ENCODE assay signal across 13 mouse cellular contexts in the genomic region with DNA sequence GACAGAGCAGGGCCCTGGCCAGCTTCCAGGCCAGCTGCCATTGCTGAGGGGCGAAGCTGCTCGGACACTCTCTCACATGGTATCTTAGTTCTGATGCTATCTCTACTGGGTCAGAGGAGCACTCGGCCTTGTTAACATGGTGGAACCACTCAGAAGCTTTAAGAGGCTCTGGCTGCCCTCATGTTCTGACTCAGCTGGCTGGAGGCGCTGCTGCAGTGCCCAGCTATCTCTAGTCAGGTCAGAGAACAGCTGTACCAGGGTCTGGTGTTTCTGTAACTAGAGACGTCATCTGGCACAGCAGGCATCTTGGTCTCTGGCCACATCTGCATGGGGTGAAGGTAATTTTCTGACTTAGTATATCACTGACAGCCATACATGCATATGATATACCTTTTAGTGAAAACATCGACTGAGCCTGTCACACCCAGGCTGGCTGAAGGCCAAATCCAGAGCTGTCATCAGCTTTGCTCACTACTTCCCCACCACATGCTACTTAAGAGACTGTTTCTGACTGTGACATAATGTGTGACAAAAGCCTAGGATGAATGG.
DNase-seq lines count a peak whose midpoint lies in the region; ATAC-seq lines count a peak whose summit lies in the region.
"Had no signal": no experiment of that assay in that cellular context is flagged by ENCODE, and none has a peak within 500 bp of the region (broad histone marks: within the 10 kb centered on the region; RNA-seq: fewer than 3 reads in every experiment).

No protein-coding gene starts in this region.

- H3K4me2 ChIP-seq in forebrain, embryonic 13.5 days: no peak overlapping the region
- no peak overlapping the region for H3K4me2 ChIP-seq in forebrain, embryonic 12.5 days
- H3K4me2 ChIP-seq in heart, embryonic 13.5 days: no peak overlapping the region
- H3K4me2 ChIP-seq: lung, embryonic 15.5 days had no signal

- H3K4me1 ChIP-seq in forebrain, embryonic 13.5 days: no peaks in the 10 kb centered on the region
- H3K4me1 ChIP-seq in forebrain, embryonic 12.5 days: no peaks in the 10 kb centered on the region
- H3K4me1 ChIP-seq in heart, embryonic 13.5 days: peaks cover 15% of the 10 kb centered on the region
- H3K4me1 ChIP-seq: lung, embryonic 15.5 days had no signal

- ATAC-seq in forebrain, embryonic 13.5 days: 0 out of 2 replicates have a peak, but pooled peaks have one; percentile 24
- no peak for ATAC-seq in forebrain, embryonic 12.5 days (ENCODE audit: low FRiP score)
- ATAC-seq in heart, embryonic 13.5 days (ENCODE audit: extremely low read depth, insufficient number of reproducible peaks, low FRiP score, low TSS enrichment): peak; percentile 73; the same call in 1 of the 2 replicates
- ATAC-seq: intestine, postnatal 0 days had no signal

- H3K9me3 ChIP-seq in forebrain, embryonic 13.5 days (replicated peaks): 0 out of 2 replicates have a peak, but pooled peaks cover 4% of the 10 kb centered on the region
- H3K9me3 ChIP-seq in forebrain, embryonic 12.5 days: no peaks in the 10 kb centered on the region
- H3K9me3 ChIP-seq in heart, embryonic 13.5 days: peaks cover 7% of the 10 kb centered on the region
- H3K9me3 ChIP-seq: lung, embryonic 15.5 days had no signal

- peak overlapping the region; percentile 48 for H3K27ac ChIP-seq in forebrain, embryonic 13.5 days
- no peak overlapping the region for H3K27ac ChIP-seq in forebrain, embryonic 12.5 days
- peak overlapping the region; percentile 73 for H3K27ac ChIP-seq in heart, embryonic 13.5 days (replicated peaks)
- H3K27ac ChIP-seq: left cerebral cortex, adult 2 months; lung, embryonic 15.5 days had no signal

- DNase-seq in retina, postnatal 1 day: peak; percentile 19
- no peak for DNase-seq in retina, embryonic 14.5 days (ENCODE audit: low spot score)
- no peak for DNase-seq in left cerebral cortex, postnatal 14 days (ENCODE audit: low spot score in 2 of 2)
- DNase-seq in cerebellum, adult 18-20 months: no peak
- DNase-seq in yolk sac, embryonic 10.5 days (ENCODE audit: low spot score): no peak
- DNase-seq: cerebellum, adult 9-11 months had no signal

- WGBS in forebrain, embryonic 13.5 days: 83% methylated on average over 6 of the region's 6 CpGs
- 85% methylated on average over 6 of the region's 6 CpGs for WGBS in forebrain, embryonic 12.5 days
- 22% methylated on average over 6 of the region's 6 CpGs for WGBS in heart, embryonic 13.5 days

- no peaks in the 10 kb centered on the region for H3K27me3 ChIP-seq in forebrain, embryonic 13.5 days
- no peaks in the 10 kb centered on the region for H3K27me3 ChIP-seq in forebrain, embryonic 12.5 days
- no peaks in the 10 kb centered on the region for H3K27me3 ChIP-seq in heart, embryonic 13.5 days (replicated peaks)
- H3K27me3 ChIP-seq: CH12.LX; lung, embryonic 15.5 days had no signal

- intact Hi-C loops in left cerebral cortex, postnatal 14 days (cut with DNase I): no loop called here

- no peak overlapping the region for H3K9ac ChIP-seq in forebrain, embryonic 13.5 days
- H3K9ac ChIP-seq in forebrain, embryonic 12.5 days: no peak overlapping the region
- no peak overlapping the region for H3K9ac ChIP-seq in heart, embryonic 13.5 days
- H3K9ac ChIP-seq: lung, embryonic 15.5 days had no signal

- no peak overlapping the region for H3K4me3 ChIP-seq in forebrain, embryonic 13.5 days
- H3K4me3 ChIP-seq in forebrain, embryonic 12.5 days (replicated peaks): no peak overlapping the region
- no peak overlapping the region for H3K4me3 ChIP-seq in heart, embryonic 13.5 days
- H3K4me3 ChIP-seq: left cerebral cortex, adult 2 months; lung, embryonic 15.5 days had no signal

- H3K36me3 ChIP-seq in forebrain, embryonic 13.5 days (ENCODE audit: poor library complexity, severe bottlenecking): peaks cover 77% of the 10 kb centered on the region
- H3K36me3 ChIP-seq in forebrain, embryonic 12.5 days (replicated peaks): peaks cover 68% of the 10 kb centered on the region
- H3K36me3 ChIP-seq in heart, embryonic 13.5 days: peaks cover 82% of the 10 kb centered on the region
